Mouse (Mus musculus) mouse trophoblast stem cell (cell line): ENCODE results near the gene Nfe2l2.

Source experiments
- in situ Hi-C, 2 experiments: fragments of 300-500 bp; cut with MseI, MboI; formaldehyde crosslinking; loops; 2 replicates in 1 of 2; 3 replicates in 1 of 2; pipeline ENCODE4 v1.15.1; 2025

Gene Nfe2l2

DNA sequence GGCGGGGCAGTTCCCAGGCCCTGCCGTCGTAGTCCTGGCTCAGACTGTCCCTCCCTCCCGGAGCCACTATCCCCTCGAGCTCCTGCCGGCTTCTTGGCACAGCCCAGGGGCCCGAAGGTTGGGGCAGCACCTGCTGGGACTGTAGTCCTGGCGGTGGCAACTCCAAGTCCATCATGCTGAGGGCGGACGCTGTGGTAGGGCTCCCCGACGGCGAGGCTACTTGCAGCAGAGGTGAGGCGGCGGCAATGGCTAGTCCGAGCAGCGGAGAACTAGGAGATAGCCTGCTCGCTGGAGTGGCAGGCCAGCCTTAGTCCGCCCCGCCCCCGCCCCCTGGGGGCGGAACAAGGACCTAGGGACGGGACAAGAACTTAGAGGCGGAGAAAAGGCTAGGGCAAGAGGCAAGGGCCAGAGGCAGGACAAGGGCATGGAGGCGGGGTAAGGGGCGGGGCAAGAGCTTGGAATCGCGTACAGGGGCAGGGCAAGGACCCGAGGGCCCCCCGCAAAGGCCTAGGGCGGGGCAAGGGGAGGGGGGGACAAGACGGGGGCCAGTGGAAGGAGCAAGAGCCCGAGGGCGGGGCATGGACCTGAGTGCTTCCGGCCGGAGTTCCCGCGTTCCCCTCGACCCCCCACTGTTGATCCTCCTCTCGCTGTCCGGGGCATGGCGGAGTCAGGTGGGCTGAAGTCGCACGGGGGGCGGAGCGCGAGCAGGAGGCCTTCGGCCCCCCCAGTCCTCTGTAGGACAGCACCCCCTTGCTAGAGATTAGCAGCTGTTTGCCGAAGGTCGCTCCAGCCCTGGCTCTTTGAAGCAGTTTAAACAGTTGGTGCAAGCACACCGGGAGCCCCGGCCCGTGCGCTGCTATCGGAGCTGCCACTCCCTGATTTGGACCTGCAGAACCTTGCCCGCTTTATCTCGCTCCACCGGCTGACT lies at the start of gene Nfe2l2:
Gene Nfe2l2 (minus strand): TSS at position 408 of the 928 bp plus-strand sequence.
- in situ Hi-C loops, result no loop called here

DNA sequence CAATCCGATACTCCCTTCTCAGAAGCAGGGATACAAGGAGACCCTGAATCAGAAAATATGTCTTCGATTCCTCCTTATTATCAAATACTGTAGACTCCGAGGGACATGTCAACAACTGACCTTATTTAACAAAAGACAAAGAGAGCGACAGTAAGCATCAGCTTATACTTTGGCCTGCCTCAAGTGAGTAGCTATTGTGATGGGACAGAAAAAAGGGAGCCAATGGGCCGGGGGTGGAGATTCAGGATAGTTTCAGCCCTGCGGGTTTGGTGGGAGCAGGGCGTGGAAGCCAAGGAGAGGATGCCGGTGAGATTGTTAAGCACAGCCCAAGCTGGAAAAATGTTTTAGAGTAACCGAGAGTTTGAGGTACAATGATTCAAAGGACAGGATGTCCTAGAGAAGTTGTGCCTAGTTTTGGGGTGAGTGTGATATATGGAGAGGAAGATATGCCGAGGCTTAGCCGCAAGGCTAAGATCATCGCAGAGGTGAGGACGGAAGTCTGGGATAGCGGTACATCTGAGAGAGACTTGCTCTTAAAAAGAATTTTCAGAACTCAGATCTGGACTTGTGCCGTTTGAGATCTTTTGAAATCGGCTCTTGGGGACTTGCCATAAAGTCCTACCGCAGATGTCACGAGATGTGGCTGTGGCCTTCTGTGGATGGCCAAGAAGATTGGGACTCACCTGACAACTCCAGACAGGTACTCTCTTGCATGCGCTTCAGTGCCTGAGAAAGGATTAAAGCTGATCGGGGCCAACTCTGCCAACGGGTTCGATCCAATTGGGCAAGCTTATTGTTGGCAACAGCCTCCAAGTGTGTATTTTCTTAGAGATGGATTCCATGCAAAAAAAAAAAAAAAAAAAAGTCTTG lies 48.1 kb upstream of the Nfe2l2 start:
- in situ Hi-C loops, result no loop called here

DNA sequence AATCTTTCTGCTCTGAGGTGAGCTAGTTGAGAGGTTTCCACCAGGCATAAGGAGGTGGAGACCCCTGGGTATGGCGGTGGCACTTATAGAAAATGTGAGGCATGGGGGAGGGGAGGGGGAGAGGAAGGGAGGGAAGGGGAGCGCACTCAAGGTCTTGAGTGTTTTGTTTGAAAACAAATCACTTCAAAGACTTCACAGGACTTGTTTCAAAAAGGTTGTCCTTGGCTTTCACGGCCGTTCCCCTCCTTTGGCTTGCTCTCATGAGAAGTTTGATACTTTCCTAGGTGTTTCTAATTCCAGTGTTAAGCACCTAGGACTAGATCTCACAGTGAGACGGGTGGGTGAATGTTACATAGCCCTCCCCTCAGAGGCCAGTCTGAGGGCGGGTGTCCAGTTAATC lies 47.5 kb upstream of the Nfe2l2 start:
- in situ Hi-C loops, result no loop called here

DNA sequence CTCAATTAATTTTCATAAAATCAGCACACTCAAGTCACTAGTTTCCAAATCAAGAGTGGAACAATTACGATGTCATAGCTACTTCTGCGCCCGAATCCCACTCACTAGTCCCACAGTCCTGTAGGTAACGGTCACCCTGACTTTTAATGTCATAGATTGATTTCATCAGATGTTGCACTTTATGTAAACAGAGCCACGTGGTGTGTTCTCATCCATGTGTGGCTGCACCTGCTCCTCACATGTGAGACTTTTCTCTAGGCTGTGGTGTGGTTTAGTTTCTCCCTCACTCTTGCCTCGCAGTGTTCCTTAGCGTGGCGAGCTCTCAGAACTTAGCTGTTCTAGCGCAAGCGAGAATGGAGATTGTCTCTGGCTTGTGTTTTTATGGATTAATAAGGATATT lies 46.4 kb upstream of the Nfe2l2 start:
- in situ Hi-C loops, result no loop called here

DNA sequence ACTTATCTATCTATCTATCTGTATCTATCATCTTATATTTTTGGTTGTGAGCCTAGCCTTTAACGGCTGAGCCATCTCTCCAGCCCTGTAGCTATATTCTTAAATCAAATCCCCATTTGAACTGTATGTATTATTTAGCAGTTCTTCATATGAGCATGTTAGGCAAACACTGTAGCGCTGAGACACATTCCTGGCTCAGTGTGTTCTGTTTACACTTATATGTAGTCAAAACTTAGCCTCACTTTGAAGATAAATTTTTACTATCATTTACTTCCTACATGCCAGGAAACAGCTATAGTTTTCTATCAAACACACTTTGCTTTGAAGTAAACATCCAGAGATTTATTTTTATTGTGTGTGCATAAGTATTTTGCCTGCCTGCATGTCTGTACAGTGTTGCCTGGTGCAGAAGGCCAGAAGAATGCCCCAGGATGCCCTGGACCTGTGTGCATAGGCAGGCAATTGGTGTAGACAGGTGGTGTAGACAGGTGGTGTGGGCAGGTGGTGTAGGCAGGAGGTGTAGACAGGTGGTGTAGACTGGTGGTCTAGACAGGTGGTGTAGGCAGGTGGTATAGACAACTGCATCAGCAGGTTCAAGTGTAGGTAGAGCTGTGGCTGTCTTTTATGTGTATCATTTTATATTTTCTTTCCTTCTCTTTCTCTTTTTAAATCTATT lies 45.7 kb upstream of the Nfe2l2 start:
- in situ Hi-C loops, result no loop called here

DNA sequence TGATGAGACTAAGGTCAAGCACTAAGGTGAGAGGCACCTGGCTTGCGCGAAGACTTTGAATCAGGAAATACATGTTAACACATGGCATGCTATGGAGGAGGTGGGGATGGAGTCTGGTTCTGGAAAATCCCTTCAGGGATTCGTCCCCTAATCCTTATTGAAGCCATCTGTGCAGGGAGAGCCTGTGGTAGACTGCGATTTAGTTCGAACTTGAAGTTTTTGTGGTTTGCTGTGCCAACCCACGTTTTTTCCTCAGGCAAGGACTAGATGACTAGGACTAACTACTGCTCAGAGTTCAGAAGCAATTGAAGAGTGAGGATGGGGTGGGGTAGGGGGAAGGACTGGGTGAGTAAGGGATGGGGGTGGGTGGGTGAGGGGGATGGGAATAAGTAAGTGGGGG lies 44.4 kb upstream of the Nfe2l2 start:
- in situ Hi-C loops, result no loop called here

DNA sequence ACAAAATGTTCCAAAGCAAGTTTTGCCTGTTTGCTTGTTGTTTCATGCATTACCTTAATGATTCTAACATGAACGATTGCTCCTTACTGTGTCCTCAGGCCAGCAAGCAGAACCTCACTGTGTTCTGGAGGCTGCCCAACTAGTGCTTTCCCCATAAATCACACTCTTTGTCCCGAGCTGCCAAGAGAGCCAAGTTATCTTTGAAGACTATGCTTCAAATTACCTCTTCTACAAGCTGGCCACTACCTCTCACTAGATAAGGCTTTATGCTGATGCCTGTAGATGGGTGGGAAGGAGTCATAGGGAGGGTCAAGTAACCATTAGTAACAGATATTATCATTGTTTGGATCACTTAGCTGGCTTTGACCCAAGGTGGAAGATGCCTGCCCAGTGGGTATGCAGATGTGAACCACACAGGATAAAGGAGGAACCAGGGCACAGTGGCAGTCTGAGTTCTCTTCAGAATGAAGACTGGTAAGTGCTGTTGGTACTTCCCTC lies 32.6 kb upstream of the Nfe2l2 start:
- in situ Hi-C loops, result no loop called here

DNA sequence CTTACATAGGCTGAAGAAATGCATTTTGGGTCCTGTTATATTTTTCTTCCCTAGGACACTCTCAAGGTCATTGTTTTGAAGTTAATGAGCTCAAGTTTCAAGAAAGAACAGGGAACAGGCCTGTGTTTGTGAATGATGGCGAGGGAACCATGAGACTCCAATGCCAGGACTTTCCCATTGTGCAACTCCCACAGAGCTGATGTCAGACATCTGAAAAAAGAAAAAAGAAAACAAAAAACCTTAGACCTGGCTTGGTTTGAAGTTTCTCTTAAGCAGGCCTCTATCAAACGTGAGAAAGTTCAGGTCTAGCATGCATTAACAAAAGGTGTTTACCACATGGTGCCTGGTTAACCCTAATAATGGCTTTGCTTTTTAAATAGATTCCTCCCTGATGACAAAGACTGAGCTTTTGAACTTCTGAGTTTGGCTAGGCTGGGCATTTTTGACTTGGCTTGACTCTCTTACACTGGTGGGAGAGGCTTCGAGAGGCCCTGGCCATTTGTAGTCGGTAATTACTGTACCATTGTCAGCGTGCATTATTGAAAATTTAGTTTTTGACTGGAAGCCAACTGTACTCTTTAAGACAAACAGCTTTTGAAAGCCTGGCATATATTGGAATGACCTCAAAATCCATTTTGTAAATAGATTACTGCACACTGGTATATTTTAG lies 29.9 kb upstream of the Nfe2l2 start:
- in situ Hi-C loops, result no loop called here

DNA sequence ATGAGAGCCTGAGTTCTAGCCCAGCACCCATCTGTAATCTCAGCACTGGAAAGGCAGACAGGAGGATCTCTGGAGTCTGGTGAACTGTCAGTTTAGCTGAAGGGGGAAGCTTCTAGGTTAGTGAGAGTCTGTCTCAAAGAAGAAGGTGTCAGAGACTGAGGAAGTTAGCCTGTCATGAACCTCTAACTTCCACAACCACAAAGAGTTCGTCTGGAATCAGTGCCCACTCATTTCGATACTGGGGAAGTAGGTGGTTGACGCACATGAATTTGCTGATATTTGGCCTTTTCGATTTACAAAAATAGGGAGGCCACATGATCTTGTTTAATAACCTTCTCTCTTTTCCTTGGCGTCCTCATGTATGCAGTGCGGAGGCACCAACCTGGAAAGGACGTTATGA lies 28.7 kb upstream of the Nfe2l2 start:
- in situ Hi-C loops, result no loop called here

DNA sequence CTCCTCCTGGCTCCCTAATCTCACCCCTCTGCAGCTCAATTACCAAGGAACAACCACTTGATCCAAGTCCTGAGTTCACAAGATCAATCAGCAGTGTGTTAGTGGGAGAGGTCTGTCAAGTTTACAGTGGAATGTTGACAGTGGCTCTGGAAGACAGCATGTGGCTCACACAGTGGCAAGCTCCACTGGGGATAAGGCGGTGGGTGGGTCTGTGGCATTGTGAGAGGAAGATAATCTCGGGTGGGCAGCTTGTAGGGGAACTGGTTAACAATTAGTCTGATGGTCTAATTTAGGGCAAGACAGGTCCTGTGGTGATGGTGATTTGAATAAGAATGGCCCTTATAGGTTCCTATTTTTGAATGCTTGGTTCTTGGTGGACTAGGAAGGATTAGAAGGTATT lies 27.5 kb upstream of the Nfe2l2 start:
- in situ Hi-C loops, result no loop called here

DNA sequence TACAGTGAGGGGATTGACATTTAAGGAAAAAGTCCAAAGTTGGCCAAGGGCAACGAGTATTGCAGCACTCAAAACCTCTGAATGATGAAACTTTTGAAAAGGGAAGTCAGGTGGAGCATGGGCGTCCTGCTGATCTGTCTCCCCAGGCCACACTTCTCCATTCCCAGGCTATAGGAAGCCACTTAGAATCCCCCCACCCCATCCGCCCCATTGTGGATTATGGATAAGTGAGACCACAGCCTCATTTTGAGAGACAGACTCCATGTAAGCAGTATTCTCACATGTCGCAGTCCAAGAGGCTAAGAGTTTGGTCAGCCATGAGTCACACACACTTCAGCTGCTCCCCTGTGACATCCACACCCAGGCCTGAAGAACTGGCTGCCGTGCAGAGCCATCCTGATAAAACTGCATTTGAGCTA lies 26.8 kb upstream of the Nfe2l2 start:
- in situ Hi-C loops, result no loop called here

DNA sequence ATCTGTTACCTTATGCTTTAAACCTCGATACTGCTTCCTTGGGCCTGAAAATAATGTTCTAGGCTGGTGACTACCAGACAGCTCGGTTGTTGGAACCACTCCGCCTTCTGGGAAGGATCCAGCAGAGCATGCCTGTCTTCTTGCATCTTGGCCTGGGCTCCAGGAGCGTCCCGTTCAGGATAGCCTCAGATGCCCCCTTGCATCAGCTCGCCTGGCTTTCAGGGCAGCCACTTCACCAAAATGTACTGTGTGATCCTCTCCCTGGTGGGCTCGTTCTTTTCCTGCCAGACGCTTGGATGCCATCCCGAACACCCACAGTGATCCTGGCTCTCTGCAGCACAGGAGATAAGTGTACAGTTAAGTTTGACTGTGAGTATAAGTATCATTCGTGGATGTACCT lies 25.6 kb upstream of the Nfe2l2 start:
- in situ Hi-C loops, result no loop called here

DNA sequence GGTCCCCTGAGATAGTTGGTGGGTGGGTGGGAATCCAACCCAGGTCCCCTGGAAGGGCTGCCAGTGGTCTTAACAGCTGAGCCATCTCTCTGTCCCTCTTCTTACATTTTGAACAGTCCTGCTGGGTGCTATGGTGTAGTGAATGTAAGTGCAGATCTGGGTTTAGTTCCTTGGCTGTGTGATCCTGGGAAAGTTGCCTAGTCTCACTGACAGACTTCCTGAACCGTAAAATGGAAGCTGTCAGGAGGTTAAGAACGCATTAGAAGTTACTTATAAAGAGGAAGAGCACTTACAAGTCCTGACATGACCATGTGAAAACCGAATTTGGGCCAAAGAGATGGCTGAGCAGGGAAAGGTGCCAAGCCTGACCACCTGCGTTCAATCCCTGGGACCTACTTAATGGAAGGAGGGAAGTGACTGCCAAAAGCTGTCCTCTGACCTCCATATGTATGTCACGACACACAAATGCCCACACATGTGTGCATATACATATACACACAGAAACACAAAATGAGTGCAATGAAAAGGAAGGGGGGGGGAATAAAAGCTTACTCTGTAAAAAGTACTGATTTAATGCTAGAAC lies 20.5 kb upstream of the Nfe2l2 start:
- in situ Hi-C loops, result no loop called here

DNA sequence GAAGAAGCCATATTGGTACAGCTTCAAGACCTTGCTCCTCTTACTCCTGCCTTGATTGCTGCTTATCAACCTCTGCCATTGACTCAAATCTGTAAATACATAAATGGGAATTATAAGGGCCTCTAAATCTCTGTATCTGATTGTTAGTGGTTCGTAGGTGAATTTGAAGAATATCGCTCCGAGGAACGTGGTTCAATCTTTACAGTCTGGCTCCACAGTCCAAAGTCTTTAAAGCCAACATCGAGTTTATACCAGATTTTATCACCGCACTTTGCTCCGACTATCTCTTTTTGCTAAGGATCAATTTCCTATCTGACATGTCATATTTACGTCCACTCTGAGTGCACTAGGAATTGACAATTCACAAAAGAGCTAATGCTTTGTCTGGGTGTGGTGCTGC lies 19.0 kb upstream of the Nfe2l2 start:
- in situ Hi-C loops, result no loop called here

DNA sequence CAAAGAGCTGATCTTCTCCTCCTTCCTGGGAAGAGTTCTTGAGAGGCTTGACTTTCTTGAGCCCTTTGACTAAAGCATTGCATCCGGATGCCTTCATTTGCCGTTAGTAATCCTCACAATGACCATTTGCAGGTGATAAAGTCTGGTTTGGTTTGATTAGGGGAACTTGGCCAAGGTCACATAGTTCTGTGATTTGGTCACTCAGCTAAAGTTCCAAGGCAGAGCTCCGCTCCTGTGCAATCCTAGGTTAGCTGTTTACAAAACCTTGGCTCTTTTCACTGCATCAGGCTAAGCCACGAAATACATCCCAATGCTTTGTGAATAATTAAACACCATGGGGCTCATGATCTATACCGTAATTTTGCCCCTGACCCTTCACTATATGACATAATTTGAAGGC lies 18.5 kb upstream of the Nfe2l2 start:
- in situ Hi-C loops, result no loop called here

DNA sequence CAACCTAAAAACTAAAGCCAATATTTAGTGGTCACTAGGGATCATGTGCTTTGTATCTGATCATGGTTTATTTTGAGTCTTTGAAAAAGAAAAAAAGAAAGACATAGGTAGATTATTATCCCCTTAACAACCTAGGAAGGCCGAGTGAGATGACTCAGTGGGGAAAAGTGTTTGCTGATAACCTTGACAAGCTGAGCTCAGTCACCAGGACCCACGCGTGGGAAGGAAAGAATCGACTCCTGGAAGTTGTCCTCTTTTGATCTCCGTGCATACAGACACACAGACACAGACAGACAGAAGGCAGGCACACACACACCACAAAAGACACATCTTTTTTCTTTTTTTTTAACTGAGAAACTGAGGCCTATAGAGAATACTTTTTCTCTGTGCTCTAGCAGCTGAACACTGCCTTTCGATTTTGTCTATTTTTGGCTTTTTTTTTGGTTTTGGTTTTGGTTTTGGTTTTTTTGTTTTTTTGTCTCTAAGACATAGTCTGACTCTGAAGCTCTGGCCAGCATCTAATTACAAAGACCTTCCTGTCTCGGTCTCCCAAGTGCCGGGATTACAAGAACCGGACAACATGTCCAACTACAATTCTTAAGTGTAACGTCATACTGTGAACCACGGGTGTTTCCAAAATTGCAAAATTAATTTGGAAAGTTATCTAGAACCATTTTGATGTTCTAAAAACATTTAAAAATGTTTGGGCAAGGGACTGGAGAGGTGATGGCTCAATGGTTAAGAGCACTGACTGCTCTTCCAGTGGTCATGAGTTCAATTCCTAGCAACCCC lies 16.0 kb upstream of the Nfe2l2 start:
- in situ Hi-C loops, result no loop called here

DNA sequence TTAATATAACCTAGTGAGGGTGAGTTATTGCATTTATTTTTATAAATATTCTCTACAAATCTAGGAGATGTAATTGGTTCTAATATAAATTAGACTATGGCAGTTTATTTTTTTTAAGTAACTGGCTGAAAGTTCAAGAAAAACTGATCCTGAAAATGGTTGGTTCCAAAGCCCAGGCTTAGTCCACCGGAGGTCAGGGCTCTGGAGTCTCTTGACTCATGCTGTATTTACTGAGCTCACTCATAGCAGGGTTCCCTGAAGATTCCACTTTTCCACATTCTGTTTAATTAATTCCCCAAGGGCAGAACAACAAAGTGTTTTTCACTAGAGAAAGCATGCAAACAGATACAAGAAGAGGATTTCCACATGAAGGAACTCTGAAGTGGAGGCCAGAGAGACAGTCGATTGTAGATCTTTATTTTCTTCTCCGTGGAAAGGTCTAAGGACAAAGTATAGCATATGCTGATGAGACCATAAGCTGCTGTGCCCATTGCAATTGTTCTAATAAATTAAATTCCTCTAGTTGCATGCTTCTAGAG lies 15.0 kb upstream of the Nfe2l2 start:
- in situ Hi-C loops, result no loop called here

DNA sequence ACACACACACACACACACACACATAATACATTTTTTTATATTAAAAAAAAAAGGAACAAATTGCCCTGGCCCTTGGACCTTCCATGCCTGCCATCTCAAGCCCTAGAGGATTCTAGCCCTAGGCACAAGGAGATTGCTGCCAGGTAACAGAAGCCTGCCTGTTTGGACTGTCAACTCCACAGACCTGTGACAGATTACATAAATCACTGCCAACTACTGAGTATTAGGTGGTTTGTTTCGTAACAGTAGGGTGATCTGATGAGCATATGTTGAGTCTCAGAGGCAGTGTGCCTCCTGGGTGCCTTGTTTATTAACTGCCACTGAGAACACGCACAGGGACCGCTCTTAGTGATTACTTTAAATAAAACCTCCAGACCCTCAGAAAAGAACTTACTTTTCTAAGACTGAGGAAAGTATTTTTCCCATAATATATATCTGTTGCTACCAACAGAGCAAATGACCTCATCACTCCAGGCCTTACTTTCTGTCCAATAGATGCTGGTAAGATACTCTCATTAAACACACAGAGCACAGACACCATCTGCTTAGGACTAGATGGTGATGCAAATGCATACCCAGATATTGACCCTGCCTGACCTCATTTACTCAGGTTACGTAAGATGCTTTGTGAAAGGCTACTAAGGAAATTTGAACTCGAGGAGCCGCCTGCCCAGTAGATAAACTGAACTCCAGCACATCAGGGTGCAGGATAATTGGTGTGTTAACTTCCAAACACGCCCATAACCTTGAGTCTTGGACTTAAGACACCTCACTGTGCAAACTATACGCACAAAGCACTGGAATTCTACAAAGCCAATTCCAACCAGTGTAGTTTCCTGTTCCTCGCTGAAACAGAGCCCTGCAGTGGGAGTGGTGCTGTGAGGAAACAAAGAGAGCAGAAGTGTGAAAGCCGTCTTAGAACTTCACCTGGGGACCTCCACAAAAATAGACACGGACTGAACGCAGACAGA lies 11.9 kb upstream of the Nfe2l2 start:
- in situ Hi-C loops, result no loop called here

DNA sequence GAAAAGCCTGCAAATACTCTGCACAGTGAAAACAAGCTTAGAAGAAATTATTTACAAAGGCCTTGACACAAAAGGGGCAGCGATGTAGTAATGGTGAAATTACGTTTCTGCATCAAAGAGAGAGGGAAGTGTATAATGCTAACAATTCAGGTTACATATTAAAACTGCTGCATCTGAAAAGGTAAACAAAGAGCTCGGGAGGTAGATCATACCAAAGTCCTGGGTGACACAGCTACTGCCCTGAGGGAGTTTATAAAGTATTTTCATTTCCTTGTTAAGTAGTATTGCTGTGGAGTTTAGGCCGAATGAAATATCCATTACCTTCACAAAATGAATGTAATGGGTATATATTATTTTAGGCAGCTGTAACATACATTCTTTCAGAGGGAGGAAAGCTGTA lies 10.3 kb upstream of the Nfe2l2 start:
- in situ Hi-C loops, result no loop called here
